Mouse (Mus musculus) cerebellum, postnatal 36 days (tissue): ENCODE measurements around the gene Fer1l5.

Experiments
- DNase-seq, 2 experiments: peaks; one replicate each; pipeline ENCODE4 v3.0.0; 2021 to 2022; ENCODE audit warnings: mixed read lengths in 2 of 2

Fer1l5 gene

GRCm38 (mm10) chr1:36371934-36372845 is at the start of gene Fer1l5:
Fer1l5 (plus strand) TSS chr1:36372291.
- no peak for DNase-seq

DNA sequence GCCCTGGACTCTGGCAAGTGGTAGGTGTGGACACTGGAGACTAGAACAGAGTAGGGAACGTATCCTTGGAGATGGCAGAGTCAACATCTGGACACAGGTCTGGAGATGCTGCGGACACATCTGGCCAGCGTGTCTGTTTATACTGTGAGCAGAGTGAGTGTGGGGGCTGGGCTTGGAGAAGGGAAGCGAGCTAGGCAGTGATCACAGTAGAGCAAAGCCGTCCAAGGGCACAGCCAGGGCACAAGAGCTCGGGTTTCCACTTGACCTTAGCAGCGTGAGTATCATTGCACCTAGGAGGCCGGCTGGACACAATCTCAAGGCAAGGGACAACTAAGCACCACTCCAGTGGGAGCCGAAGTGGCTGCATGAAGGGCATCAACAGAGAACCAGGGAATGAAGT is 49.0 kb upstream of the Fer1l5 start:
- no peak for DNase-seq

DNA sequence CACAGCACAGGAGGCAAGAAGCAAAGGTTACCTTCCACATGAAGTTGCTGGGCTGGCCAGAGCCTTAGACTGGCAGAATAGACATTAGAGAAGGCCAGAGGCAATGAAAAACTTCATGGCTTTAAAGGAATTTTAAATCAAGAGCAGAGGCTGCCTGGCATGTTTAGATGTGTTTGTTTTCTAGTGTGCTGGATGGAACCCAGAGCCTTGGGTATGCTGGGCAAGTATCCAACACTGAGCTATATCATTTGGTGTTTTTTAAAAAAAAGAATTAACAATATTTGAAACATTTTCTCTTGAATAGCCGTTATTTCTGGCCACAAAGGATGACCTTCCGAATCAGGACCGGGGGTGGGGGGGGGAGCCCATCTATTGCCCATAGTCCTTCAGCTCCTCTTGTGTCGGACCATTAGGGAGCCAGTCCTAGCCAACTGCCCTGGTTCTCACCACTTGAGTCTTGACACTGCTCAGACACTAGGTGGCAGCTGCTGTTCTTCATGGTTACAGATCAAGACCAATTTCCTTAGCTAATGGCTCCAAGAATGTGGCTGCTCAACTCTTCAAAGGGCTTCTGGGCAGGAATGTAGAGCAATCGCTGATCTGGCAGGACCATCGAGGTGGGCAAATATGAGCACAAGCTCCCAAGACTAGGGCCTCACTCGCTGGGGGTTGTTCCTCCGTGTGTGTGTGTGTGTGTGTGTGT is 48.2 kb upstream of the Fer1l5 start:
- DNase-seq: peak; percentile 55 to 62

- no peak for DNase-seq
These were observed 46.2 kb upstream of the Fer1l5 start for GRCm38 (mm10) chr1:36325900-36326321.

DNA sequence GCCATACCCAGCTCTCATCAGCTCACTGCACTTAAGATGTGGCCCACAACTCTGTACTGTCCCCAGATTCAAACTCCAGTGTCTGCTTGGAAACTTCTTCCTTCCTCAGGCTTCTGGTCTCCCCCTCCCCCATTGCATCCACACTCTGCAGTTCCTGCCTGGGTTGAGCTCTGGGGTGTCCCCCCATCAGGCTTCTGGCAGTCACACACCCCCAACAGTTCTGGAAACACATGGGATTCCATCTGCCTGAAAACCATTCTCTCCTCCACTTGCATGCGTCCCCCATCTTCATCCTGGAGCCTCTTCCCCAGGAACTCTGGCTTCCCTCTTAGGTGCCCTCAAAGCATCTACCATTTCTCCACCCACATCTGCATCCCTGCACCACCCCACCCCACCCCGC is 45.3 kb upstream of the Fer1l5 start:
- no peak for DNase-seq

- DNase-seq: no peak
These were observed 40.3 kb upstream of the Fer1l5 start for GRCm38 (mm10) chr1:36331743-36332142.

- DNase-seq: no peak
These were observed 38.9 kb upstream of the Fer1l5 start for GRCm38 (mm10) chr1:36332955-36333887.

- no peak for DNase-seq
These were observed 29.5 kb upstream of the Fer1l5 start for GRCm38 (mm10) chr1:36342547-36342946.

- no peak for DNase-seq
These were observed 19.7 kb upstream of the Fer1l5 start for GRCm38 (mm10) chr1:36352351-36352750.

- no peak for DNase-seq
These were observed 15.0 kb upstream of the Fer1l5 start for GRCm38 (mm10) chr1:36356955-36357695.

DNA sequence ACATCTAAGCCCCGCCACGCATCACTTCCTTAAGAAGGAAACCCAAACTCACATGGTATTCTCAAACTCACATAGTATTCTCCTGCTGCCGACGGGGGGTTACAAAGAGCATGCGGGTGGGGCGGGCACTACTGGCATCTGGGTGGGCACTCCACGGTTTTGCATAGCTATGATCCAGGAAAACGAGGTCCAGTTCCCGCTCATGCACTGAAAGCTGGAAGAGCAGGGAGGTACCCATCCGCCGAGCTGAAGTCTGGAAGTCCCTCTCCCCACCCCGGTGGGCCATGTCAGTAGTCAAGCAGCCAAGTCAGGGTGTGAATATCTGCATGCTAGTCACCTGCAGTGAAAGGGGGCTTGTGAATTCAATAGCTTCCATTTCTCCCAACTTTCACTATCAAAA is 4.4 kb upstream of the Fer1l5 start:
- DNase-seq: no peak

DNA sequence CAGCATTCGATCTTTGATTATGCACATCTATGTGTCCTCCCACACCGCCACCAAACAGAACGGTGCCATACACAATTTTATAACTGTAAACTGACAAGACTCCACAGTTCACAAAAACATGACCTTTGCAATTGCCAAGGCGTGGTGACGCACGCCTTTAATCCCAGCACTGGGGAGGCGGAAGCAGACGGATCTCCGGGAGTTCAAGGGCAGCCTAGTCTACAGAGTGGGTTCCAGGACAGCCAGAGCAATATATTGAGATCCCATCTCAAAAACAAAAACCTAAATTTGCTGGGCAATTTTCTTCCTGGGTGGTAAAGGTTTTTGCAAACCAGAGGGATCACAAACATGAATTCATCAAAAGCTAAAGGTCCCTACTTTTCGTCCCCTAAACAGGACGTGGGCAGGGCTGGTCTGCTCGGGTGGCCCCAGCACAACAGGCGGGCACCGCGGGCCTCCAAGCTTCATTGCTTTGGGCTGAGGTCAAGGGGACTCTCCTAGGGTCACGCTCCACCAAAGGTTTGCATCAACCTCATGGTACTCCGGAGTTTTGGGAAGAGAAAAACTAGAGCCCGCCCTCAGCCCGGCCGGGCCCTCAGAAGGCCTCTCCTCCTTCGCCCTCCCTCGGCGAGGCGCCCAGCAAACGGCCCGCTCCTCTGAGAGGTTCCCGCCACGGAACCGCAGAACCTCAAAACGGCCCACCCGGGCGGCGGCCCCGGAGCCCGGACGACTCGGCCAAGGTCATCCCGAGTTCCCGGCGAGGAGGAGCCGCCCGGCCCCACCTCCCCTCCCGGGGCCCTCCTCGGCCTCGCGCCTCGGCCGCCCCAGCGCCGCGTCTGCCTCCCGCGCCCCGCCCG is 3.8 kb upstream of the Fer1l5 start:
- peak; percentile 18 to 62 for DNase-seq

- DNase-seq: peak; percentile 89 to 91
These were observed 3.0 kb upstream of the Fer1l5 start, which contains the start of gene Kansl3 for GRCm38 (mm10) chr1:36368969-36369645. Kansl3 (minus strand) TSS chr1:36369181.

GRCm38 (mm10) chr1:36370918-36371317 is 1.2 kb upstream of the Fer1l5 start:
- DNase-seq: no peak

DNA sequence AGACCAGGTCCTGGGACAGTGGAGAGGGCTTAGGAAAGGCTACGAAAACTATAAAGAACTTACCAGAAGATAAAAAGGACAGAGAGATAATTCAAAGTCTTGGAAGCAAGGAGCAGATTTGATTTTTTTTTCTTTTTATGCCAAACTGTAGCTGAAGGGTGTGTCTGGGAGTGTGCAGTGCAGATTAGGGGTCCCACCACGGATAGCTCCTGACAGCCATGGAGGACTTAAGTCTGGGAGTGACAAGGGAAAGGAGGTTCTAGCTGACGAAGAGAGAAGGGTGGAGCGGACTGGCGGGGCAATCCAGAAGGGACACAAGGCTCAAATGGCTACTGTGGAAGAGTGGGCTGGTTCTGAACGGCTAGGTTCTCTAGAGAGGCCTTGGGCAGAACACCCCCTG is 6.8 kb downstream of the Fer1l5 start:
- DNase-seq: no peak

DNA sequence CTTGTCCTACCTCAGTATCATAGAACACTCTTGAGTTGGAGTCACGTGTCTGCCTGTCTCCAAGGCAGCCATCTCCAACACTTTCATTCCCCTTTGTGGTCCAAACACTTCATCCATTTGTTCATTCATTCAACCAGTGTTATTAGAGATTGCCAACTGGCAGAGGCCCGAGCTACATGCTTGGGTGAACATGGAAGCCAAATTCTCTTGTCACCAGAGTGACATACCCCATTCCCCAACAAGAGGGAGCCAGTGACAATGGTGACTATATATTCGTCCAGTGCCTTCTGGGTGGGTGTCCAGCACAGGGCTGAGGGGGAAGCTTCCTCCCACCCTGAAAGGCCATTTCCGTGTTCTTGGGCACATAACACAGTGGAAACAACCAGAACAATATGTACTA is 7.5 kb downstream of the Fer1l5 start:
- no peak for DNase-seq

DNA sequence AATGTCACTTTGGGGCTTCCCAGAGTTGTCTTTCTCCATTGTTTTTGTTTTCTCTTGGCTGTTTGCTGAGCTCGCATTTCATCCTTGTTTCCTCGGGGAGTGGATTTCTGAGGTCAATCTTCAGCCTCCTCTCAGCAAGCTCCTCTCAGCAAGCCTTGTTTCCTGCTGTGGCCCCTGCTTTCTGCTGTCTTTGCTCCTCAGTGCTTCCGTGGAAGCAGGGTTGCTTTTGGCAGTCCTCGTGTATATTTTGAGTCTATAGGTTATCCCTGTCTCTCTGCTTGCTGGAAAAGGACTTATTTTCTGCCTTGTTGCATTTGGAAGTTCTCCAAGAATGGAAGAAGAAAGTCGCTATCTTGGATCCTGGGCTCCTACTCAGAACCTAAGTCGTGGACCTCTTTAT is 24.9 kb downstream of the Fer1l5 start:
- no peak for DNase-seq

DNA sequence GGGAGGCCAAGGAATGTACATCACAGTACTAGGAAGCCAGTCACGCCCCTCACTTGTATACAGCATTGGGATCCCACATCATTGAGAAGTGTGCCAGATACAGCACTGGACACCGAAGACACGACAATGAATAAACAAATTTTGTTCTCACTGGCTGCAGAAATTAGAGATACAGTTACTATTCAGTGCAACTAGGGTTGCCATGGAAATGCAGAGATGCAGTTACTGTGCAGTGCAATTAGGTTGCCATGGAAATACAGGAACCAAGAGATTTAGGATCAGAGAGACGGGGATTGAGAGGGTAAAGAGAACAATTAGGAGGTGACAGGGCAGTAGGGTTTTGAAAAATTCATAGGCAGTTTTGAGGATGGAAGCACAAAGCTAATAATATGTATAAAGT is 29.4 kb downstream of the Fer1l5 start:
- no peak for DNase-seq

DNA sequence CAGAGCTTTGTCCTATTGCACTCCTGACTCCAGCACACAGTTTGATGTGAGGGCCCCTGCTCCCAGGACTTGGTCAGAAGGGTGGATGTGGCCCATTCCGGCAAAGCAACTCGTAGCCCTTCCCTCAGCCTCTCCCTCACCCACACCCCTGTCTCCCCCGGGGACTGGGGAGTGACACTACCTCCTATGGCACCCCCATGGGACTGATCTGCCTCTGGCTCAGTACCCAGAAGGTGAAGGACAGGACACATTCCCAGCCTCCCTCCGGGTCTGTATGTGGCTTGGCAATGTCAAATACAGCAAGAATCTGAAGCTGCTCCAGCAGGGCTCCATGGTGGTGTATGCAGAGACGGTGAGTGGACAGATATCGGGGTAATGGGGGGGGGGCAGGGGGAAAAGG is 32.4 kb downstream of the Fer1l5 start:
- DNase-seq: no peak

GRCm38 (mm10) chr1:36429511-36429910 is 57.4 kb downstream of the Fer1l5 start:
- DNase-seq: no peak

- DNase-seq: no peak
These were observed 60.9 kb downstream of the Fer1l5 start for GRCm38 (mm10) chr1:36432999-36433398.
